Mouse (Mus musculus): ENCODE measurements at regions not wholly inside any gene's neighbourhood (a gene's known extent, or its start where the extent isn't known, plus 50 kb on each side); places are given as distances from the start of the nearest gene placed in this dataset.
A peak's percentile ranks its signal among the peaks of the same experiment; 100 is the strongest.

- TF ChIP-seq CTCF (IDR thresholded peaks at IDR 0.05; ENCODE audit: borderline replicate concordance, extremely low read depth, insufficient read depth, insufficient read length), result no peak
- no peak for TF ChIP-seq POLR2A (IDR thresholded peaks at IDR 0.05; ENCODE audit: borderline replicate concordance, extremely low read depth, insufficient read depth, insufficient read length, poor library complexity, severe bottlenecking)
These were observed 106.0 kb upstream of the Usp24 start for GRCm38 (mm10) chr4:106209975-106210374.

GRCm38 (mm10) chr4:106214170-106214569, 101.8 kb upstream of the Usp24 start:
- DNase-seq (ENCODE audit: low read depth), result no peak
- TF ChIP-seq CTCF (IDR thresholded peaks at IDR 0.05; ENCODE audit: borderline replicate concordance, extremely low read depth, insufficient read depth, insufficient read length), result no peak
- TF ChIP-seq POLR2A (IDR thresholded peaks at IDR 0.05; ENCODE audit: borderline replicate concordance, extremely low read depth, insufficient read depth, insufficient read length, poor library complexity, severe bottlenecking), result no peak

More at GRCm38 (mm10) chr4:106209975-106210374, 106.0 kb upstream of the Usp24 start:
- DNase-seq (ENCODE audit: low read depth), result no peak

DNA sequence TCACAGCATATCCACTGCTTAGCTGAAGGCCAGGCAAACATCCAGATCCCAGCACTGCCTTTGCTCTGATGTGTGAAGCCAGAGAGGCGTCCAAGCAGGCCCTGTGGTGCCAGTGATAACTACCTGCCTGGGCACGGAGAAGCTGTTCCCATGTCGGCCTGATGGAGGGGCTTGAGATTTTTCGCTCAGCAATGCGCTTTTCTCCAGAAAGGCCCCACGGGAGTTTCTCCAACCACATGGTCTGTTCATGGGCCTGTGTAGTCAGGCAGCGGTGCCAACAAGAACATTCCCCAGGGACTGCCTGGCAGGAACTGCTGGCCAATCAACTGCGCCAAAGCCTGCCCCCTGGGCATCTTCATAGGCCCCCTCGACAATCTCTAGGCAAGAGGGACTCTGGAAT, 95.4 kb upstream of the Usp24 start:
- TF ChIP-seq CTCF (IDR thresholded peaks at IDR 0.05; ENCODE audit: borderline replicate concordance, extremely low read depth, insufficient read depth, insufficient read length), result no peak
- no peak for TF ChIP-seq POLR2A (IDR thresholded peaks at IDR 0.05; ENCODE audit: borderline replicate concordance, extremely low read depth, insufficient read depth, insufficient read length, poor library complexity, severe bottlenecking)
- DNase-seq (ENCODE audit: low read depth), result peak; percentile 62

- TF ChIP-seq CTCF (IDR thresholded peaks at IDR 0.05; ENCODE audit: borderline replicate concordance, extremely low read depth, insufficient read depth, insufficient read length) (peak; percentile 84; the same call in 1 of the 2 replicates), POLR2A (IDR thresholded peaks at IDR 0.05; ENCODE audit: borderline replicate concordance, extremely low read depth, insufficient read depth, insufficient read length, poor library complexity, severe bottlenecking) (no peak)
- peak; percentile 84 for DNase-seq (ENCODE audit: low read depth)
These were observed 90.7 kb upstream of the Usp24 start for GRCm38 (mm10) chr4:106225184-106225862.

- TF ChIP-seq CTCF (IDR thresholded peaks at IDR 0.05; ENCODE audit: borderline replicate concordance, extremely low read depth, insufficient read depth, insufficient read length) (peak; percentile 37; the same call in 1 of the 2 replicates), POLR2A (IDR thresholded peaks at IDR 0.05; ENCODE audit: borderline replicate concordance, extremely low read depth, insufficient read depth, insufficient read length, poor library complexity, severe bottlenecking) (no peak)
- DNase-seq (ENCODE audit: low read depth), result peak; percentile 49
These were observed 88.6 kb upstream of the Usp24 start for GRCm38 (mm10) chr4:106227428-106227827.

- DNase-seq (ENCODE audit: low read depth), result peak; percentile 91
- TF ChIP-seq POLR2A (IDR thresholded peaks at IDR 0.05; ENCODE audit: borderline replicate concordance, extremely low read depth, insufficient read depth, insufficient read length, poor library complexity, severe bottlenecking) (no peak), CTCF (IDR thresholded peaks at IDR 0.05; ENCODE audit: borderline replicate concordance, extremely low read depth, insufficient read depth, insufficient read length) (peak; percentile 89)
These were observed 87.5 kb upstream of the Usp24 start for GRCm38 (mm10) chr4:106228534-106228933.

DNA sequence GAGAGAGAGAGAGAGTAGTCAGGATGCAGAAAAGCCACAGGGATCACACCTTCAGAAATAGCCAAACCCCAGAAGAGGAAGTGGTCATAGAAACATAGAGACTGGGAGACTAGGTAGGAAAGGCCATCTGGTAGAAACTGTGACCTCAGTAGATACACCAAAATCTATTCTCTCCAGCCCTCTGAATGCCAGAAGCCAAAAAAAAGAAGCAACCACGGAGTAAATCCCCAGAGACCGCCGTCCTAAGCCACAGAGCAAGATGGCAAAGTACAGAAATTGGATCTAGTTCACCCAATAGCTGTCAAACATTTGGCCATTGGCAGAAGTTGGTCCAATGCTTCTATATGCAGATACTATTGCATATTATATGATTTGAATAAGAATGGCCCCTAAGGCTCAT, 86.5 kb upstream of the Usp24 start:
- DNase-seq (ENCODE audit: low read depth), result no peak
- TF ChIP-seq POLR2A (IDR thresholded peaks at IDR 0.05; ENCODE audit: borderline replicate concordance, extremely low read depth, insufficient read depth, insufficient read length, poor library complexity, severe bottlenecking), result no peak

- DNase-seq (ENCODE audit: low read depth), result peak; percentile 83
- TF ChIP-seq POLR2A (IDR thresholded peaks at IDR 0.05; ENCODE audit: borderline replicate concordance, extremely low read depth, insufficient read depth, insufficient read length, poor library complexity, severe bottlenecking), result no peak
- no peak for TF ChIP-seq CTCF (IDR thresholded peaks at IDR 0.05; ENCODE audit: borderline replicate concordance, extremely low read depth, insufficient read depth, insufficient read length)
These were observed 83.5 kb upstream of the Usp24 start for GRCm38 (mm10) chr4:106232499-106232970.

DNA sequence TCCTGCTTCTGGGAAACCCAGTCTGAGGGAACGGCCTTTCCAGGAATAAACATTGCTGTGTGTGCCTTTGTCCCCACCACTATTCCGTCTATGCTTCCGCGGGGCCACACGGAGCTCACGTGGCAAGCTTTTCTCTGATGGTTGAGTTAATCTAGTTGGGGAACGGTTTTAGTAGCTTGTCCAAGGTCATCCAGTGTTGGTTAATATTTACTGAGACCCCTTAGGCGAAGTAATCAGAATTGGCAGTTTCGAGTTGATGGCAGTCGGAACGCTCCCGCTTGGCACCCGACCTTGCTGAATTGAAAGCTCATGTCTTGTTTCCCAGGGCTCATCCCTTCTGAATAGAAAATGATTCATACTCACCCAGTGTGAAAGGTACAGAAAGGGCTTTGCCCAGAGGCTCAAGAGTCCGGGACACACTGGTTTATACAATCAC, 71.6 kb upstream of the Usp24 start:
- TF ChIP-seq POLR2A (IDR thresholded peaks at IDR 0.05; ENCODE audit: borderline replicate concordance, extremely low read depth, insufficient read depth, insufficient read length, poor library complexity, severe bottlenecking) (no peak), CTCF (IDR thresholded peaks at IDR 0.05; ENCODE audit: borderline replicate concordance, extremely low read depth, insufficient read depth, insufficient read length) (no peak)
- no peak for DNase-seq (ENCODE audit: low read depth)

DNA sequence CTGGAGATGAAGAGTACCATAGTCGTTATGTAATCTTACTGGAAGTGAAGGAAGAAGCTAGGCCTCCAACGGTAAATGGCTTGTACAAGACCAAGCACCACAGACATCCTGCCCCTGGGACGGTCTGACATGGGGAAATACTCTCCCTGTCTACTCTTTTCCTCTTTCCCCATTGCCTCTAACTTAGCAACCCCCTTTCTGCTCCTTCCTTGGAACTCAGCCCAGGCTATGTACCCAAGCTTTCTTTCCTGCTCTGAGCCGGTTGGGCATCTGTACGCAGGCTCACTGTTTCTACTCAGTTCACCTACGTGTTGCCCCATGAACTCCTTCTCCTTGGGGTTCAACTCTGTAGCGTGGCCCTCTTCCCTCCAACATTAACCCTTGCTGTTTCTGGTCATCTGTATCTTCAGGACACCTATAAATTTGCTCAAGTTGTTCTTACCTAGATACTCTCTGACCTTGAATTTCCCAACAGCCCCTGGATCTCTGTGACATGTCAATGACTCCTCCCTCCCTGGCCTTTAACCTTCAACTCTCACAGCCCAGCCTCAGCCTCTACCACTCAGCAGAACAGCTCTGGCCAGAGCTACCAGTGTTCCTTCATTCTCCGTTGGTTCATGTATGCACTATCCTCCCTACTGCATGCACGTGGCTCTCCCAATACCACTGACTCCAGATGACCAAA, 71.0 kb upstream of the Usp24 start:
- no peak for TF ChIP-seq POLR2A (IDR thresholded peaks at IDR 0.05; ENCODE audit: borderline replicate concordance, extremely low read depth, insufficient read depth, insufficient read length, poor library complexity, severe bottlenecking)
- TF ChIP-seq CTCF (IDR thresholded peaks at IDR 0.05; ENCODE audit: borderline replicate concordance, extremely low read depth, insufficient read depth, insufficient read length), result no peak
- DNase-seq (ENCODE audit: low read depth), result no peak

- DNase-seq (ENCODE audit: low read depth), result no peak
These were observed 69.3 kb upstream of the Usp24 start for GRCm38 (mm10) chr4:106246695-106247094.

GRCm38 (mm10) chr4:106247398-106247797, 68.6 kb upstream of the Usp24 start:
- DNase-seq (ENCODE audit: low read depth), result no peak
- TF ChIP-seq POLR2A (IDR thresholded peaks at IDR 0.05; ENCODE audit: borderline replicate concordance, extremely low read depth, insufficient read depth, insufficient read length, poor library complexity, severe bottlenecking) (no peak), CTCF (IDR thresholded peaks at IDR 0.05; ENCODE audit: borderline replicate concordance, extremely low read depth, insufficient read depth, insufficient read length) (no peak)

More at GRCm38 (mm10) chr4:106246695-106247094, 69.3 kb upstream of the Usp24 start:
- no peak for TF ChIP-seq POLR2A (IDR thresholded peaks at IDR 0.05; ENCODE audit: borderline replicate concordance, extremely low read depth, insufficient read depth, insufficient read length, poor library complexity, severe bottlenecking)
